Mouse (Mus musculus): ENCODE measurements around the gene Gm20388. TPM values are rescaled to one million over a fixed set of nuclear protein-coding genes. Genes with fewer than 3 reads are reported as not detected.

Gene Gm20388
- polyA plus RNA-seq, 1 experiment from 2014 or later = 5.5 TPM

- H3K36me3 ChIP-seq = no peaks in the 10 kb centered on the region
- H3K27ac ChIP-seq = peak overlapping the region; percentile 77; the same call in 1 of the 2 replicates
- no peaks in the 10 kb centered on the region for H3K27me3 ChIP-seq
- no peak for ATAC-seq (ENCODE audit: borderline replicate concordance, extremely low read depth, low FRiP score, low TSS enrichment)
- no peak overlapping the region for H3K4me2 ChIP-seq
- no peak overlapping the region; the same call in 1 of the 2 replicates for H3K9ac ChIP-seq
- H3K4me1 ChIP-seq = peaks cover 83% of the 10 kb centered on the region
- H3K9me3 ChIP-seq = no peaks in the 10 kb centered on the region
- no peak overlapping the region for H3K4me3 ChIP-seq
- WGBS = 56% methylated on average over 15 of the region's 16 CpGs
Observed at GRCm38 (mm10) chr8:120530954-120531656, 620.5 kb downstream of the Gm20388 start.

- no peak overlapping the region for H3K4me3 ChIP-seq
- H3K36me3 ChIP-seq = no peaks in the 10 kb centered on the region
- H3K4me2 ChIP-seq = peak overlapping the region; percentile 12; the same call in 1 of the 2 replicates
- no peak overlapping the region for H3K9ac ChIP-seq
- H3K4me1 ChIP-seq = peaks cover 83% of the 10 kb centered on the region
- H3K27ac ChIP-seq = peak overlapping the region; percentile 77
- 50% methylated on average over 10 of the region's 10 CpGs for WGBS
- H3K9me3 ChIP-seq = no peaks in the 10 kb centered on the region
- H3K27me3 ChIP-seq = no peaks in the 10 kb centered on the region
- ATAC-seq (ENCODE audit: borderline replicate concordance, extremely low read depth, low FRiP score, low TSS enrichment) = no peak
Observed at GRCm38 (mm10) chr8:120531775-120532516, 621.3 kb downstream of the Gm20388 start.

GRCm38 (mm10) chr8:120532517-120533215, 622.0 kb downstream of the Gm20388 start:
- peak; percentile 3; the same call in 1 of the 2 replicates for ATAC-seq (ENCODE audit: borderline replicate concordance, extremely low read depth, low FRiP score, low TSS enrichment)
- Histone ChIP-seq H3K27ac (peak overlapping the region; percentile 77), H3K4me2 (peak overlapping the region; percentile 47), H3K9me3 (no peaks in the 10 kb centered on the region), H3K9ac (peak overlapping the region; percentile 23; the same call in 1 of the 2 replicates), H3K4me1 (peaks cover 84% of the 10 kb centered on the region), H3K27me3 (no peaks in the 10 kb centered on the region), H3K36me3 (no peaks in the 10 kb centered on the region), H3K4me3 (no peak overlapping the region)
- WGBS = 9% methylated on average over 28 of the region's 29 CpGs

GRCm38 (mm10) chr8:120533380-120533779, 622.7 kb downstream of the Gm20388 start:
- Histone ChIP-seq H3K4me3 (no peak overlapping the region), H3K27me3 (no peaks in the 10 kb centered on the region), H3K36me3 (no peaks in the 10 kb centered on the region), H3K27ac (peak overlapping the region; percentile 77), H3K9ac (0 out of 2 replicates have a peak overlapping the region, but pooled peaks have one; percentile 23), H3K9me3 (no peaks in the 10 kb centered on the region), H3K4me2 (peak overlapping the region; percentile 47; the same call in 1 of the 2 replicates), H3K4me1 (peaks cover 83% of the 10 kb centered on the region)
- no peak for ATAC-seq (ENCODE audit: borderline replicate concordance, extremely low read depth, low FRiP score, low TSS enrichment)
- 51% methylated on average over 3 of the region's 3 CpGs for WGBS

- H3K9ac ChIP-seq = no peak overlapping the region
- H3K4me2 ChIP-seq = no peak overlapping the region
- H3K4me3 ChIP-seq = no peak overlapping the region
- no peaks in the 10 kb centered on the region for H3K36me3 ChIP-seq
- H3K9me3 ChIP-seq = no peaks in the 10 kb centered on the region
- ATAC-seq (ENCODE audit: borderline replicate concordance, extremely low read depth, low FRiP score, low TSS enrichment) = no peak
- WGBS = 47% methylated on average over 8 of the region's 8 CpGs
- peaks cover 83% of the 10 kb centered on the region for H3K4me1 ChIP-seq
- H3K27me3 ChIP-seq = no peaks in the 10 kb centered on the region
- no peak overlapping the region for H3K27ac ChIP-seq
Observed at GRCm38 (mm10) chr8:120534080-120534479, 623.4 kb downstream of the Gm20388 start.

- Histone ChIP-seq H3K4me1 (peaks cover 87% of the 10 kb centered on the region), H3K36me3 (no peaks in the 10 kb centered on the region), H3K4me2 (peak overlapping the region; percentile 98), H3K4me3 (no peak overlapping the region), H3K27me3 (no peaks in the 10 kb centered on the region), H3K27ac (peak overlapping the region; percentile 97; the same call in 1 of the 2 replicates), H3K9me3 (no peaks in the 10 kb centered on the region), H3K9ac (no peak overlapping the region)
- peak; percentile 20; the same call in 1 of the 2 replicates for ATAC-seq (ENCODE audit: borderline replicate concordance, extremely low read depth, low FRiP score, low TSS enrichment)
- 15% methylated on average over 13 of the region's 14 CpGs for WGBS
Observed at GRCm38 (mm10) chr8:120534504-120535368, 624.1 kb downstream of the Gm20388 start.

GRCm38 (mm10) chr8:120535452-120536305, 625.0 kb downstream of the Gm20388 start:
- peak; percentile 3; the same call in 1 of the 2 replicates for ATAC-seq (ENCODE audit: borderline replicate concordance, extremely low read depth, low FRiP score, low TSS enrichment)
- peak overlapping the region; percentile 97 for H3K27ac ChIP-seq
- no peaks in the 10 kb centered on the region for H3K27me3 ChIP-seq
- H3K9me3 ChIP-seq = no peaks in the 10 kb centered on the region
- peak overlapping the region; percentile 98 for H3K4me2 ChIP-seq
- WGBS = under 1% methylated on average over 70 of the region's 79 CpGs
- no peaks in the 10 kb centered on the region for H3K36me3 ChIP-seq
- H3K4me3 ChIP-seq = peak overlapping the region; percentile 66
- peak overlapping the region; percentile 48 for H3K9ac ChIP-seq
- H3K4me1 ChIP-seq = peaks cover 96% of the 10 kb centered on the region

- peak; percentile 39 for ATAC-seq (ENCODE audit: borderline replicate concordance, extremely low read depth, low FRiP score, low TSS enrichment)
- peak overlapping the region; percentile 48 for H3K9ac ChIP-seq
- under 1% methylated on average over 61 of the region's 61 CpGs for WGBS
- H3K4me1 ChIP-seq = peaks cover 94% of the 10 kb centered on the region
- H3K27ac ChIP-seq = peak overlapping the region; percentile 97
- H3K36me3 ChIP-seq = no peaks in the 10 kb centered on the region
- H3K9me3 ChIP-seq = no peaks in the 10 kb centered on the region
- peak overlapping the region; percentile 98 for H3K4me2 ChIP-seq
- peak overlapping the region; percentile 66 for H3K4me3 ChIP-seq
- no peaks in the 10 kb centered on the region for H3K27me3 ChIP-seq
Observed at GRCm38 (mm10) chr8:120536306-120537206, 625.9 kb downstream of the Gm20388 start.

GRCm38 (mm10) chr8:120537207-120537817, 626.7 kb downstream of the Gm20388 start:
- ATAC-seq (ENCODE audit: borderline replicate concordance, extremely low read depth, low FRiP score, low TSS enrichment) = peak; percentile 58
- H3K4me2 ChIP-seq = peak overlapping the region; percentile 98
- WGBS = 0% methylated on average over 69 of the region's 79 CpGs

More at GRCm38 (mm10) chr8:120537207-120537817, 626.7 kb downstream of the Gm20388 start:
- H3K9me3 ChIP-seq = no peaks in the 10 kb centered on the region
- H3K4me1 ChIP-seq = peaks cover 91% of the 10 kb centered on the region
- H3K4me3 ChIP-seq = peak overlapping the region; percentile 66
- H3K9ac ChIP-seq = peak overlapping the region; percentile 48
- H3K36me3 ChIP-seq = no peaks in the 10 kb centered on the region
- H3K27me3 ChIP-seq = no peaks in the 10 kb centered on the region
- peak overlapping the region; percentile 97 for H3K27ac ChIP-seq

Measured in lung, embryonic 15.5 days (tissue).